Mouse (Mus musculus): ENCODE results near the gene Mphosph9. TPM values are rescaled to one million over a fixed set of nuclear protein-coding genes. Genes with fewer than 3 reads are reported as not detected.
"Not testable (repeated sequence)": the region's sequence is repeated elsewhere in the genome, so short reads cannot be mapped to it uniquely, and the experiment has no call there.

The Mphosph9 gene
- total RNA-seq, 1 experiment from 2014 or later, result 12.8 TPM

- ATAC-seq (replicated peaks; ENCODE audit: insufficient number of reproducible peaks, low FRiP score, low TSS enrichment, poor library complexity, severe bottlenecking), result peak; percentile 51; the same call in 1 of the 2 replicates
Measured at GRCm38 (mm10) chr5:124351111-124351560, 23.4 kb upstream of the Mphosph9 start.

GRCm38 (mm10) chr5:124350350-124350749 lies 22.6 kb upstream of the Mphosph9 start:
- ATAC-seq (replicated peaks; ENCODE audit: insufficient number of reproducible peaks, low FRiP score, low TSS enrichment, poor library complexity, severe bottlenecking), result no peak

GRCm38 (mm10) chr5:124349196-124349595 lies 21.4 kb upstream of the Mphosph9 start:
- ATAC-seq (replicated peaks; ENCODE audit: insufficient number of reproducible peaks, low FRiP score, low TSS enrichment, poor library complexity, severe bottlenecking), result no peak

GRCm38 (mm10) chr5:124342897-124343296 lies 15.1 kb upstream of the Mphosph9 start:
- ATAC-seq (replicated peaks; ENCODE audit: insufficient number of reproducible peaks, low FRiP score, low TSS enrichment, poor library complexity, severe bottlenecking), result no peak

GRCm38 (mm10) chr5:124341753-124342339 lies 14.1 kb upstream of the Mphosph9 start:
- ATAC-seq (replicated peaks; ENCODE audit: insufficient number of reproducible peaks, low FRiP score, low TSS enrichment, poor library complexity, severe bottlenecking), result not testable (repeated sequence)

- no peak for ATAC-seq (replicated peaks; ENCODE audit: insufficient number of reproducible peaks, low FRiP score, low TSS enrichment, poor library complexity, severe bottlenecking)
Measured at GRCm38 (mm10) chr5:124338791-124339190, 11.0 kb upstream of the Mphosph9 start.

GRCm38 (mm10) chr5:124337909-124338308 lies 10.1 kb upstream of the Mphosph9 start:
- no peak for ATAC-seq (replicated peaks; ENCODE audit: insufficient number of reproducible peaks, low FRiP score, low TSS enrichment, poor library complexity, severe bottlenecking)

GRCm38 (mm10) chr5:124337103-124337502 lies 9.3 kb upstream of the Mphosph9 start:
- ATAC-seq (replicated peaks; ENCODE audit: insufficient number of reproducible peaks, low FRiP score, low TSS enrichment, poor library complexity, severe bottlenecking), result no peak

- ATAC-seq (replicated peaks; ENCODE audit: insufficient number of reproducible peaks, low FRiP score, low TSS enrichment, poor library complexity, severe bottlenecking), result no peak
Measured at GRCm38 (mm10) chr5:124334392-124334791, 6.6 kb upstream of the Mphosph9 start.

- no peak for ATAC-seq (replicated peaks; ENCODE audit: insufficient number of reproducible peaks, low FRiP score, low TSS enrichment, poor library complexity, severe bottlenecking)
Measured at GRCm38 (mm10) chr5:124330086-124330485, 2.3 kb upstream of the Mphosph9 start.

GRCm38 (mm10) chr5:124326829-124327228 lies 943 bp downstream of the Mphosph9 start:
- ATAC-seq (replicated peaks; ENCODE audit: insufficient number of reproducible peaks, low FRiP score, low TSS enrichment, poor library complexity, severe bottlenecking), result no peak

GRCm38 (mm10) chr5:124317648-124318047 lies 10.1 kb downstream of the Mphosph9 start:
- no peak for ATAC-seq (replicated peaks; ENCODE audit: insufficient number of reproducible peaks, low FRiP score, low TSS enrichment, poor library complexity, severe bottlenecking)

GRCm38 (mm10) chr5:124315941-124316340 lies 11.8 kb downstream of the Mphosph9 start:
- ATAC-seq (replicated peaks; ENCODE audit: insufficient number of reproducible peaks, low FRiP score, low TSS enrichment, poor library complexity, severe bottlenecking), result no peak

GRCm38 (mm10) chr5:124315498-124315897 lies 12.3 kb downstream of the Mphosph9 start:
- no peak for ATAC-seq (replicated peaks; ENCODE audit: insufficient number of reproducible peaks, low FRiP score, low TSS enrichment, poor library complexity, severe bottlenecking)

- ATAC-seq (replicated peaks; ENCODE audit: insufficient number of reproducible peaks, low FRiP score, low TSS enrichment, poor library complexity, severe bottlenecking), result no peak
Measured at GRCm38 (mm10) chr5:124310091-124310490, 17.7 kb downstream of the Mphosph9 start.

- no peak for ATAC-seq (replicated peaks; ENCODE audit: insufficient number of reproducible peaks, low FRiP score, low TSS enrichment, poor library complexity, severe bottlenecking)
Measured at GRCm38 (mm10) chr5:124309155-124309554, 18.6 kb downstream of the Mphosph9 start.

- not testable (repeated sequence) for ATAC-seq (replicated peaks; ENCODE audit: insufficient number of reproducible peaks, low FRiP score, low TSS enrichment, poor library complexity, severe bottlenecking)
Measured at GRCm38 (mm10) chr5:124302853-124303252, 24.9 kb downstream of the Mphosph9 start.

GRCm38 (mm10) chr5:124300132-124300531 lies 27.6 kb downstream of the Mphosph9 start:
- no peak for ATAC-seq (replicated peaks; ENCODE audit: insufficient number of reproducible peaks, low FRiP score, low TSS enrichment, poor library complexity, severe bottlenecking)

GRCm38 (mm10) chr5:124299307-124299706 lies 28.5 kb downstream of the Mphosph9 start:
- ATAC-seq (replicated peaks; ENCODE audit: insufficient number of reproducible peaks, low FRiP score, low TSS enrichment, poor library complexity, severe bottlenecking), result not testable (repeated sequence)

- no peak for ATAC-seq (replicated peaks; ENCODE audit: insufficient number of reproducible peaks, low FRiP score, low TSS enrichment, poor library complexity, severe bottlenecking)
Measured at GRCm38 (mm10) chr5:124296475-124296874, 31.3 kb downstream of the Mphosph9 start.

- ATAC-seq (replicated peaks; ENCODE audit: insufficient number of reproducible peaks, low FRiP score, low TSS enrichment, poor library complexity, severe bottlenecking), result no peak
Measured at GRCm38 (mm10) chr5:124293967-124294366, 33.8 kb downstream of the Mphosph9 start.

Measured in monocyte, adult 5-6 weeks (primary cell).